Mouse (Mus musculus): ENCODE data around the gene Zscan21. TPM values are rescaled to one million over a fixed set of nuclear protein-coding genes. Genes with fewer than 3 reads are reported as not detected.
A peak's percentile ranks its signal among the peaks of the same experiment; 100 is the strongest.

Gene Zscan21
- 15.0 and 22.2 TPM in 2 replicates for polyA plus RNA-seq (2011; ENCODE audit: insufficient read length, low read depth, missing spikeins)

DNA sequence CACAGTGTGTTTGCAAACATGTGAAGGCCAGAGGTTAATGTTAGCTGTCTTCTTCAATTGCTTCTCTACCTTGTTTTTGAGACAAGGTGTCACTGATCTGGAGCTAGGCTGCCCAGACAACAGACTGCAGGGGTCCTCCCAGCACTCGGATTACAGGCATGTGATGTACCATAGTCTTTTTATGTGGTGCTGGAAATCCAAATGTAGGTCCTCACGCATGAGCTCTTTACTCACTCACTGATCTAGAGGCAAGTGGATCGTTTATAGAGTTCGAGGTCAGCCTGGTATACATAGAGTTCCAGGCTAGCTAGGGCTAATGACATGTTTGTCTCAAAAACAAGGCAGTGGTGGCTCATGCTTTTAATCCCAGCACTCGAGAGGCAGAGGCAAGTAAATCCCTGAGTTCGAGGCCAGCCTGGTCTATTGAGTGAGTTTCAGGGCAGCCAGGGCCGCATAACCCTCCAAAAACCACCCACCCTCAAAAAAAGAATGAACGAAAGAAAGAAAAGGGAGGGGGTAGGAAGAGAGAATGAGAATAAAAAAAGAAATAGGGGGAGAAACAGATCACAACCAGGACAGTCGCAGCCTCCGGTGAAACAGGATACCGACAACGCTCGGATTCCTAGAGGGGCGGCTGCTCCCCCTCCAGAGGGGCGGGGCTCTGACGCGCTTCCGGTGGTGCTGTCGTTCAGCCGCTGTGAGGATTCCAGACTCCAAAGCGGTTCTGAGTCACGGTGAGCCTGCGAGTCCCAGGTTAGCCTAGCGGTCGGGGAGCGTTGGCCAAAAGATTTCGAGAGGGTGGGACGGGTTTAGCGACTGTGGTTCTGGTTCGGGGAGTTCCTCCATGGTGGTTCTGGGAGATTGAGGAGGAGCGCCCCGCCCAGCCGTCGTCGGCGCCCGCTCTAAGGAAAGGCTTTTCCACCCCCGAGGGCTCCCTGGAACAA is at the start of gene Zscan21:
TSS of gene Zscan21 (plus strand) at position 649 of the 944 bp plus-strand sequence.
- TF ChIP-seq CTCF (IDR thresholded peaks at IDR 0.05; ENCODE audit: borderline replicate concordance, insufficient read depth, low read length) = no peak
- TF ChIP-seq POLR2A (IDR thresholded peaks at IDR 0.05; ENCODE audit: low read depth, low read length) = peak; percentile 92
- no peaks in the 10 kb centered on the region for H3K4me1 ChIP-seq (ENCODE audit: control insufficient read depth, insufficient read depth, low read length)
- H3K4me3 ChIP-seq (ENCODE audit: insufficient read depth, low read length) = peak within 1 kb of the TSS; percentile 85
- H3K27ac ChIP-seq (ENCODE audit: insufficient read depth, low read length) = peak within 1 kb of the TSS; percentile 85

DNA sequence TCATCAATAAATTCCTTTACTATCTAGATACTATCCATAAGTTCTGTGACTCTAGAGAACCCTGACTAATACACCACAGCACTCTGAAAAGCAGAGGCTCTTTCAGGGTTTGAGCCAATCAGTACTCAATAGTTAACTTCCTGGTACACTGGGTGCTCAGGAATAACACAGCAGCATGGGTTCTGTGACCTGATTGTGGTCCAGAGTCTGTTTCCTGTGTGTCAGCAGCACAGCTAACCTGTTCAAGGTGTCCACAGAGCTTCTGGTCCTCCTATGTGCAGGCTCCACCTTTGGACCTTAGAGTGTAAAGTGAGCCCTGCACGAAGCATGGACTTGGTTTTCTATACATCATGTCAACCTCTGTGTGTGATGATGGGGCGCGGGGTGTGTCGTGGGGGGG is 42.9 kb upstream of the Zscan21 start:
- TF ChIP-seq POLR2A (IDR thresholded peaks at IDR 0.05; ENCODE audit: low read depth, low read length) = no peak
- no peak for TF ChIP-seq CTCF (IDR thresholded peaks at IDR 0.05; ENCODE audit: borderline replicate concordance, insufficient read depth, low read length)
- Histone ChIP-seq H3K27ac (ENCODE audit: insufficient read depth, low read length) (no peak overlapping the region), H3K4me1 (ENCODE audit: control insufficient read depth, insufficient read depth, low read length) (no peaks in the 10 kb centered on the region), H3K4me3 (ENCODE audit: insufficient read depth, low read length) (no peak overlapping the region)

DNA sequence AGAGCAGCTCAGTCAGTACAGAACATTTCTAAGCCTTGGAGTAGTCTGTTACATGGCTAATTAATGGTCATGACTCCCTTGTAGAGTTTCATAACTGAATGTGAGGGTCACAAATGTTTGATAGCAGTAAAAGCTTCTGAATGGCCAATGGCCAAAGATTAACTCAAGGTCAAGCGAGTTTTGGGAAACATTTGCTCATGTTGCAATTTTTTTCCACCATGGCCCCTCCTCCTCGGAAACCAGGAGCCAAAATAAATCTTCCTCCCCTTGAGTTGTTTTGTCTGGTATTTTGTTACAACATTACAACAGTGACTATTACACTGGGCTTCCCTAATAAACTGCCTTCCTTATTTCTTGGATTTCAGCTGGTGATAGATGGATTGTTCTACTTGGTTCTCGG is 41.0 kb upstream of the Zscan21 start:
- TF ChIP-seq CTCF (IDR thresholded peaks at IDR 0.05; ENCODE audit: borderline replicate concordance, insufficient read depth, low read length) (no peak), POLR2A (IDR thresholded peaks at IDR 0.05; ENCODE audit: low read depth, low read length) (no peak)
- no peak overlapping the region for H3K27ac ChIP-seq (ENCODE audit: insufficient read depth, low read length)
- no peak overlapping the region for H3K4me3 ChIP-seq (ENCODE audit: insufficient read depth, low read length)
- H3K4me1 ChIP-seq (ENCODE audit: control insufficient read depth, insufficient read depth, low read length) = no peaks in the 10 kb centered on the region

DNA sequence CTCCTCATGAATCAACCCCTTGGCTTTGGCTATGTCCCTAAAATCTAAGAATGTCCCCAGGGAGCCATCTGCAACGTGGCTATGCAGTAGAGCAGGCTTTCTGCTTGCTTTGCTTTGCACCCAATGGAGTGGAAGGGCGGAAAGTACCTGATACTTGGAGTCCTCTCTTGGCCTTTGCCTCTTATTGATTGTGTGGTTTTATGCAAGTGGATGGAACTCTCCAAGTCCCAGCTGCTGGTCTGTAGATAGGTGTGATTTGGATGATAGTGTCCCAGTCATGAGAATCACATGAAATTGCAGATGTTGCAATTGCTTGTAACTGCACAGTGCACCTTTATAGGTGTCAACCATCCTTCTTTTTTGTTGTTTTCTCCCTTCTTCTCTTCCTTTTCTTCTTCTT is 40.6 kb upstream of the Zscan21 start:
- Histone ChIP-seq H3K4me3 (ENCODE audit: insufficient read depth, low read length) (no peak overlapping the region), H3K27ac (ENCODE audit: insufficient read depth, low read length) (no peak overlapping the region), H3K4me1 (ENCODE audit: control insufficient read depth, insufficient read depth, low read length) (no peaks in the 10 kb centered on the region)
- TF ChIP-seq CTCF (IDR thresholded peaks at IDR 0.05; ENCODE audit: borderline replicate concordance, insufficient read depth, low read length) (no peak), POLR2A (IDR thresholded peaks at IDR 0.05; ENCODE audit: low read depth, low read length) (no peak)

DNA sequence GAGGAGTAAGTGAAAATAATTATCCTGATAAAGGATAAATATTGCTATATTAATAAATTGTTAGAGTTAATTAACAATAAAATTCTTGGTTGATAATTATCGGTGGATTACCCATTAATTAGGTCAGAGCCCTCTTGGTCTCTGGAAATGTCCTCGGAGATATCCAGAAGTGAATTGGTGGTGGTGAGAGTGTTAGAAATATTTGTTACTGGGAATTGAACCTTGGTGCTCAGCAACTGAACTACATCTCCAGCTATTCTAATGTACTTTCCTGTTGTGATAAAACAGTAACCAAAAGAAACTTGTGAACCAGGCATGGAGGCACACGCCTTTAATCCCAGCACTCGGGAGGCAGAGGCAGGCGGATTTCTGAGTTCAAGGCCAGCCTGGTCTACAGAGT is 36.2 kb upstream of the Zscan21 start:
- H3K4me1 ChIP-seq (ENCODE audit: control insufficient read depth, insufficient read depth, low read length) = no peaks in the 10 kb centered on the region
- H3K4me3 ChIP-seq (ENCODE audit: insufficient read depth, low read length) = no peak overlapping the region
- no peak overlapping the region for H3K27ac ChIP-seq (ENCODE audit: insufficient read depth, low read length)
- TF ChIP-seq CTCF (IDR thresholded peaks at IDR 0.05; ENCODE audit: borderline replicate concordance, insufficient read depth, low read length) (no peak), POLR2A (IDR thresholded peaks at IDR 0.05; ENCODE audit: low read depth, low read length) (no peak)

DNA sequence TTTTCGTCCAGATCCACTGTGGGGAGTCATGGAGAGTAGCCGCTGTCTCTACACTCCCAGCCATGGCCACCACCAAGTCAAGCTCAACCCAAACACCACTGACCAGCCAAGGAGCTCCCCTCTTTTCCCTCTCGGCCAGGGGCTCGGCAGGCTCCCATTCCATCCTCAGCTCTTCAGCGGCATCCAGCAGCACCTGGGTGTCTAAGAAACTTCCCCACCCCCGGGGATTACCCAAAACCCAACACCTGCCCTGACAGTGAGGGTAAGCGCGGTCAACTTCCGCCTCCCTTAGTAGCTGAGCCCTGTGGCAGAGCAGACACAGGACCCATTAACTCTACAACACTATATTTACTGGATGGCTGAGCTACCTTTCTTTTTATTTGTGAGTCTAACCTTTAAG is 35.3 kb upstream of the Zscan21 start:
- Histone ChIP-seq H3K4me1 (ENCODE audit: control insufficient read depth, insufficient read depth, low read length) (no peaks in the 10 kb centered on the region), H3K4me3 (ENCODE audit: insufficient read depth, low read length) (no peak overlapping the region), H3K27ac (ENCODE audit: insufficient read depth, low read length) (no peak overlapping the region)
- TF ChIP-seq CTCF (IDR thresholded peaks at IDR 0.05; ENCODE audit: borderline replicate concordance, insufficient read depth, low read length) (no peak), POLR2A (IDR thresholded peaks at IDR 0.05; ENCODE audit: low read depth, low read length) (no peak)

DNA sequence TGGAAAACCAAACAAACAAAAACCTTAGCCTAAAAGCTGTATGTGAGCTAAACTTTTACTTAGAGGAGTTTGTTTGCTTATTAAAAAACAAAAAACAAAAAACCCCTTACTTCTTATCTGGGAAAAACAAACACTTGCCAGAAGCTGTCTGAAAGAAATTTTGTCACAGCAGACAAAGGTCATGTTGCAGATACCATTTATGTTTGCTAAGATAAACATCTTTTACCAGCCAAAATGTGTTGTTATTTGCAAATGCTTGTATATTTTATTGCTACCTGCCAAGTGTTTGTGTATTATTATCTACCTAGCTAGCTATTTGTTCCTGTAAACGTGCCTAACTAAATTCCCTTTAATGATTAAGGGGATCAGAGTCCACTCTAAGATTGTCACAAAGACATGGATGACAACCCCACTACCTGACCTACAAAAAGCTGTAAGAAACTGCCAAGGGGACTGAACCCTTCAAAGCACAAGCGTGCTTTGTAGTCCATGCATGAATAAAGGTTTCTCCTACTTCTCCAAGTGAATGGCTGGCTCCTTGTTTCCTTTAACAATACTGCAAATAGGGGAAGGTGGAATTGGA is 33.3 kb upstream of the Zscan21 start:
- Histone ChIP-seq H3K4me3 (ENCODE audit: insufficient read depth, low read length) (no peak overlapping the region), H3K27ac (ENCODE audit: insufficient read depth, low read length) (no peak overlapping the region), H3K4me1 (ENCODE audit: control insufficient read depth, insufficient read depth, low read length) (no peaks in the 10 kb centered on the region; the same call in 1 of the 2 replicates)
- TF ChIP-seq POLR2A (IDR thresholded peaks at IDR 0.05; ENCODE audit: low read depth, low read length) = no peak
- TF ChIP-seq CTCF (IDR thresholded peaks at IDR 0.05; ENCODE audit: borderline replicate concordance, insufficient read depth, low read length) = no peak

DNA sequence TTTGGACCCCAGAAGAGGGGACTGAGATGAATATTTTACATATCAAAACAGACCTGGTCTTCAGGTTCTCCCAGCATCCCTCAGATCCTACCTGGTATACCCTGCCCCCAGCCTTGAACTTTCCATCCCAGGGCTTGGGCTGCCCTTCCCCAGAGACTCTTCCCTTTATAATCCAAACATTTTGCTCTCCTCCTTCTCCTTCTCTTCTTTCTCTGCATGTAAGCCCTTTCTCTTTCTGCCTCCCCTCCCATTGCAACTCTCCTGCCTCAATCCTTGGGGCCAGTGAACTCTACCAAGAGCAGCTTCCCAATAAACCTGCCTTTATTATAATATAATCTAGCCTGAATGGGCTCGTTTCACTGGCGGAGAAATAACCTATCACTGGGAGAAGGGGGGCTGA is 32.8 kb upstream of the Zscan21 start:
- TF ChIP-seq POLR2A (IDR thresholded peaks at IDR 0.05; ENCODE audit: low read depth, low read length) = no peak
- no peak for TF ChIP-seq CTCF (IDR thresholded peaks at IDR 0.05; ENCODE audit: borderline replicate concordance, insufficient read depth, low read length)
- Histone ChIP-seq H3K4me3 (ENCODE audit: insufficient read depth, low read length) (no peak overlapping the region), H3K27ac (ENCODE audit: insufficient read depth, low read length) (no peak overlapping the region), H3K4me1 (ENCODE audit: control insufficient read depth, insufficient read depth, low read length) (no peaks in the 10 kb centered on the region; the same call in 1 of the 2 replicates)

DNA sequence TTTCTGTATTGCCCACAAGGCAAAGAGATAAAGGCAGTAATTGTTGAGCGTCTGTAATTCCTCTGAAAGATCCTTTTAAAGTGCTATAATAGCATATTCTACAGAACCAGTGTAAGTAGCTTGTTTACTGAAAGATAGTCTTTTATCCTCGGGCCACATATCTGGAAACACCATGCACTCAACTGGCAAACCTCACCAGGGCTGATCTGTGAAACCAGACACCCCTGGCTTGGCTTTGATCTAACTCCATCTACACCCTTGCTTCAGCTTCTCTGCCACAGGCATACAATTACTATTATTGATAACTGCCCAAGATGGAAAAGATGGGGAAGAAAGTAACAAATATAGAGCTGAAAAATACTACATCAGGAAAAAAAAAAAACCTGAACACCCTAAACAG is 32.2 kb upstream of the Zscan21 start:
- H3K4me1 ChIP-seq (ENCODE audit: control insufficient read depth, insufficient read depth, low read length) = no peaks in the 10 kb centered on the region; the same call in 1 of the 2 replicates
- no peak overlapping the region for H3K27ac ChIP-seq (ENCODE audit: insufficient read depth, low read length)
- no peak for TF ChIP-seq POLR2A (IDR thresholded peaks at IDR 0.05; ENCODE audit: low read depth, low read length)
- no peak for TF ChIP-seq CTCF (IDR thresholded peaks at IDR 0.05; ENCODE audit: borderline replicate concordance, insufficient read depth, low read length)
- H3K4me3 ChIP-seq (ENCODE audit: insufficient read depth, low read length) = no peak overlapping the region

DNA sequence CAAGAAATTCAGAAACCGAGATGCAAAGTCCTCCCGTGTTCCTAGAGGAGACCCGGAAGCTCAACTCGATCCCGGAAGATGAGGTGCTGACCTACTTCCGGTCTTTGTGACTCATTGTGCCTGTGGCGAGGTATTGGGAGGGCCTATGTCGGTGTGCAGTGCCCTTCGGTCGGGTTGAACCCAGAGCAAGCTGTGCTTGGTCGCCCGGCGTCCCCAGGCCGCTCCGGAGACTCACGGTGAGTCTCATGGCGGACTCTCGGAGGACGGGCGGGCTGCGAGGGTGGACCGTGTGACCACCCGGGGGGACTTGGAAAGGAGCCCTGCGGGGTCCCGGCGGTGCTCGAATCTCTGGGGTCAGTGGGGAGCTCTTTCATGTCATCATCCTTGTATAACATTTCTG is 31.7 kb upstream of the Zscan21 start, which contains the start of gene Zkscan1:
TSS of gene Zkscan1 (plus strand) at position 89 of the 400 bp plus-strand sequence.
- peak; percentile 92 for TF ChIP-seq POLR2A (IDR thresholded peaks at IDR 0.05; ENCODE audit: low read depth, low read length)
- no peak for TF ChIP-seq CTCF (IDR thresholded peaks at IDR 0.05; ENCODE audit: borderline replicate concordance, insufficient read depth, low read length)
- H3K4me3 ChIP-seq (ENCODE audit: insufficient read depth, low read length) = peak within 1 kb of the TSS; percentile 63
- H3K27ac ChIP-seq (ENCODE audit: insufficient read depth, low read length) = peak within 1 kb of the TSS; percentile 6; the same call in 1 of the 2 replicates
- no peaks in the 10 kb centered on the region; the same call in 1 of the 2 replicates for H3K4me1 ChIP-seq (ENCODE audit: control insufficient read depth, insufficient read depth, low read length)

All from embryonic fibroblast, embryonic 13.5 days (primary cell).